Mouse (Mus musculus): ENCODE results near the gene Washc4. TPM values are rescaled to one million over a fixed set of nuclear protein-coding genes. Genes with fewer than 3 reads are reported as not detected.

Washc4 gene
- polyA plus RNA-seq, 1 experiment, result not detected

- WGBS, result under 1% methylated on average over 21 of the region's 21 CpGs
- H3K4me3 ChIP-seq (ENCODE audit: insufficient read depth, low read depth, low read length), result peak within 1 kb of the TSS; percentile 49
- peaks cover 9% of the 10 kb centered on the region; the same call in 1 of the 2 replicates for H3K4me1 ChIP-seq (ENCODE audit: control insufficient read depth, insufficient read depth, low read length)
- TF ChIP-seq CTCF (IDR thresholded peaks at IDR 0.05; ENCODE audit: insufficient read depth, low read depth, low read length) (no peak), POLR2A (IDR thresholded peaks at IDR 0.05; ENCODE audit: insufficient read depth, low read depth, low read length) (no peak)
- H3K27ac ChIP-seq (ENCODE audit: insufficient read depth, low read depth, low read length), result no peak within 1 kb of the TSS
Observed at GRCm38 (mm10) chr10:83533910-83534283, 9.7 kb upstream of the Washc4 start, which contains the start of gene Aldh1l2. Aldh1l2 (minus strand) TSS chr10:83534140.

- TF ChIP-seq POLR2A (IDR thresholded peaks at IDR 0.05; ENCODE audit: insufficient read depth, low read depth, low read length) (no peak), CTCF (IDR thresholded peaks at IDR 0.05; ENCODE audit: insufficient read depth, low read depth, low read length) (no peak)
- H3K27ac ChIP-seq (ENCODE audit: insufficient read depth, low read depth, low read length), result no peak overlapping the region
- peaks cover 9% of the 10 kb centered on the region; the same call in 1 of the 2 replicates for H3K4me1 ChIP-seq (ENCODE audit: control insufficient read depth, insufficient read depth, low read length)
- H3K4me3 ChIP-seq (ENCODE audit: insufficient read depth, low read depth, low read length), result no peak overlapping the region
- WGBS, result 13% methylated on average over 1 of the region's 1 CpGs
Observed at GRCm38 (mm10) chr10:83536436-83536835, 7.1 kb upstream of the Washc4 start.

DNA sequence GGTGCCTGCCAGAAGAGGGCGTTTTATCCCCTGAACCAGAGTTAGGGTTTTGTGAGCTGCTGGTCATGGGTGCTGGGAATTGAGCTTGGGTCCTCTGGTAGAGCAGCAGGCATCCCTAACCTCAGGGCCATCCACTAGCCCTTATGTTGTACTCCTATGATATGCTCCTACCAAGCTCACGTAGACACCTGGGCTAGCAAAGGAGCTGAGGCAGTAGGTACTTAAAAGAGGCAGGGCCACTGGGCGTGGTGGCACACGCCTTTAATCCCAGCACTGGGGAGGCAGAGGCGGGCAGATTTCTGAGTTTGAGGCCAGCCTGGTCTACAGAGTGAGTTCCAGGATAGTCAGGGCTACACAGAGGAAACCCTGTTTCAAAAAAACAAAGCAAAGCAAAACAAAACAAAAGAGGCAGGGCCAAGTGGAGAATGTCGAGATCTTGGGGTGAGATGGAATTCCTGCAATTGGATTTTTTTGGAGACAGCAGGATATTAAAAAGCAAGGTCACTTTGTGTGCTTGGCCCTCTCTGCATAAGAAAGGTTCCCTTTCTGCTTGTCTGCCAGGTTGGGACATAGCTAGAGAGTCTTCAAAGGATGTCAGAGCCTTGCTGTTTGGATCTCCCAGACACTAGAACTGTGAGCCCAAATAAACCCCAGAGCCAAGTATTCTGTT lies 4.1 kb upstream of the Washc4 start:
- no peak for TF ChIP-seq POLR2A (IDR thresholded peaks at IDR 0.05; ENCODE audit: insufficient read depth, low read depth, low read length)
- TF ChIP-seq CTCF (IDR thresholded peaks at IDR 0.05; ENCODE audit: insufficient read depth, low read depth, low read length), result no peak
- no peak overlapping the region for H3K4me3 ChIP-seq (ENCODE audit: insufficient read depth, low read depth, low read length)
- H3K27ac ChIP-seq (ENCODE audit: insufficient read depth, low read depth, low read length), result no peak overlapping the region
- no peaks in the 10 kb centered on the region for H3K4me1 ChIP-seq (ENCODE audit: control insufficient read depth, insufficient read depth, low read length)
- 79% methylated on average over 6 of the region's 6 CpGs for WGBS

GRCm38 (mm10) chr10:83540092-83540491 lies 3.5 kb upstream of the Washc4 start:
- no peak overlapping the region for H3K4me3 ChIP-seq (ENCODE audit: insufficient read depth, low read depth, low read length)
- H3K4me1 ChIP-seq (ENCODE audit: control insufficient read depth, insufficient read depth, low read length), result no peaks in the 10 kb centered on the region
- TF ChIP-seq POLR2A (IDR thresholded peaks at IDR 0.05; ENCODE audit: insufficient read depth, low read depth, low read length) (no peak), CTCF (IDR thresholded peaks at IDR 0.05; ENCODE audit: insufficient read depth, low read depth, low read length) (no peak)
- WGBS, result 43% methylated on average over 3 of the region's 3 CpGs
- H3K27ac ChIP-seq (ENCODE audit: insufficient read depth, low read depth, low read length), result no peak overlapping the region

DNA sequence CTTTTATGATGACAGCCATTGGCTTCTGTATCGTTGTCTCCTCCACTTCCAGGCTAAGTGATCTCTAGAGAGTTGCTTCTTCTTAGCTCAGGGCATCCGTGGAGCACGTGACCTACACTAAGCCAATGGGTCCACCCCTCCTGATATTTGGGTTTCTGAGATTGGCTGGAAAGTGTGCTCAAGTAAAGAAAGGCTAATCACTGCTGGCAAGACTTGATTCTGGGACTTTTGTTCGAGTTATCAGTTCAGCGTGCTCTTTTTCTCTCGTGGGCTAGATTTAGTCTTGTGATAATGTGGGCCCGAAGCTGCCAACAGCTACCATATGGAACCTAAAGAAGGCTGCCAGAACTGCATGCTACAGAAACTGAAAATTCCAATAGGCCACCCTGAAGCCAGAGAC lies 1.3 kb upstream of the Washc4 start:
- Histone ChIP-seq H3K4me3 (ENCODE audit: insufficient read depth, low read depth, low read length) (no peak overlapping the region), H3K4me1 (ENCODE audit: control insufficient read depth, insufficient read depth, low read length) (no peaks in the 10 kb centered on the region), H3K27ac (ENCODE audit: insufficient read depth, low read depth, low read length) (no peak overlapping the region)
- TF ChIP-seq POLR2A (IDR thresholded peaks at IDR 0.05; ENCODE audit: insufficient read depth, low read depth, low read length) (no peak), CTCF (IDR thresholded peaks at IDR 0.05; ENCODE audit: insufficient read depth, low read depth, low read length) (no peak)
- WGBS, result 83% methylated on average over 7 of the region's 7 CpGs

- TF ChIP-seq CTCF (IDR thresholded peaks at IDR 0.05; ENCODE audit: insufficient read depth, low read depth, low read length) (no peak), POLR2A (IDR thresholded peaks at IDR 0.05; ENCODE audit: insufficient read depth, low read depth, low read length) (no peak)
- peak overlapping the region; percentile 74 for H3K27ac ChIP-seq (ENCODE audit: insufficient read depth, low read depth, low read length)
- peak overlapping the region; percentile 84 for H3K4me3 ChIP-seq (ENCODE audit: insufficient read depth, low read depth, low read length)
- 1% methylated on average over 39 of the region's 41 CpGs for WGBS
- H3K4me1 ChIP-seq (ENCODE audit: control insufficient read depth, insufficient read depth, low read length), result no peaks in the 10 kb centered on the region
Observed at GRCm38 (mm10) chr10:83544103-83544479, 539 bp downstream of the Washc4 start.

- Histone ChIP-seq H3K4me3 (ENCODE audit: insufficient read depth, low read depth, low read length) (no peak overlapping the region), H3K27ac (ENCODE audit: insufficient read depth, low read depth, low read length) (no peak overlapping the region), H3K4me1 (ENCODE audit: control insufficient read depth, insufficient read depth, low read length) (no peaks in the 10 kb centered on the region)
- TF ChIP-seq POLR2A (IDR thresholded peaks at IDR 0.05; ENCODE audit: insufficient read depth, low read depth, low read length), result no peak
- no peak for TF ChIP-seq CTCF (IDR thresholded peaks at IDR 0.05; ENCODE audit: insufficient read depth, low read depth, low read length)
- 62% methylated on average over 3 of the region's 3 CpGs for WGBS
Observed at GRCm38 (mm10) chr10:83545341-83545740, 1.8 kb downstream of the Washc4 start.

DNA sequence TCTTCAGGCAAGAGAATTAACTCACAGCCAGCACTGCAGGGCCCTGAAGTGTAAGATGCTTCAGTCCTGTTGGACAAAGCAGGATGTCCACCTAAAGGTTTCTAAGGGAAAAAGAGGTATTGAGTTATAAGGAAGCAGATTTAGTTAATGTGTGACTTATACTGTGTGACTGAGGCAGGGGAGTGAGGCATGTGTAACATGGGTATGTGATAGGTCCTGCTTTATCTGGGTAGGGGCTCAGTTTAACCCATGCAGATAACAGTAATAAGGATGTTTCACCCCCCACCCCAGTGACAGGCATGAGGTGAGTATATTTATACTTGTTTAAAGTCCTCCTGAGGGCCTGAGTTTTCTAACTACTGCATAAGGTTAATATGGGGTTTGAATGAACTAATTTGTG lies 19.5 kb downstream of the Washc4 start:
- TF ChIP-seq CTCF (IDR thresholded peaks at IDR 0.05; ENCODE audit: insufficient read depth, low read depth, low read length), result no peak
- no peak for TF ChIP-seq POLR2A (IDR thresholded peaks at IDR 0.05; ENCODE audit: insufficient read depth, low read depth, low read length)
- Histone ChIP-seq H3K4me3 (ENCODE audit: insufficient read depth, low read depth, low read length) (no peak overlapping the region), H3K4me1 (ENCODE audit: control insufficient read depth, insufficient read depth, low read length) (peaks cover 2% of the 10 kb centered on the region; the same call in 1 of the 2 replicates), H3K27ac (ENCODE audit: insufficient read depth, low read depth, low read length) (no peak overlapping the region)

- 96% methylated on average over 7 of the region's 7 CpGs for WGBS
- H3K27ac ChIP-seq (ENCODE audit: insufficient read depth, low read depth, low read length), result no peak overlapping the region
- H3K4me3 ChIP-seq (ENCODE audit: insufficient read depth, low read depth, low read length), result no peak overlapping the region
- no peak for TF ChIP-seq POLR2A (IDR thresholded peaks at IDR 0.05; ENCODE audit: insufficient read depth, low read depth, low read length)
- no peak for TF ChIP-seq CTCF (IDR thresholded peaks at IDR 0.05; ENCODE audit: insufficient read depth, low read depth, low read length)
- peaks cover 2% of the 10 kb centered on the region; the same call in 1 of the 2 replicates for H3K4me1 ChIP-seq (ENCODE audit: control insufficient read depth, insufficient read depth, low read length)
Observed at GRCm38 (mm10) chr10:83565449-83566441, 22.2 kb downstream of the Washc4 start.
